Mouse (Mus musculus): ENCODE data around the gene Trabd2b.

GRCm38 (mm10) chr4:114519321-114519720 lies 112.8 kb downstream of the Trabd2b start:
- no peak for TF ChIP-seq CTCF (IDR thresholded peaks at IDR 0.05)
- TF ChIP-seq EP300 (IDR thresholded peaks at IDR 0.05; ENCODE audit: insufficient read depth, low read depth, low read length) = no peak
- TF ChIP-seq POLR2A (IDR thresholded peaks at IDR 0.05; ENCODE audit: insufficient read depth, low read depth, low read length) = no peak

All from heart, adult 2 months (tissue).